Mouse (Mus musculus): ENCODE results near the gene Ddx19b.

GRCm38 (mm10) chr8:111058946-111059572 is 27.5 kb upstream of the Ddx19b start:
- TF ChIP-seq CTCF (IDR thresholded peaks at IDR 0.05; ENCODE audit: control insufficient read depth, insufficient read depth, insufficient read length) (no peak), CEBPB (IDR thresholded peaks at IDR 0.05; ENCODE audit: low read depth) (no peak), USF1 (IDR thresholded peaks at IDR 0.05; ENCODE audit: low read depth) (no peak), MYOD1 (IDR thresholded peaks at IDR 0.05; ENCODE audit: control insufficient read depth, insufficient read length, low read depth) (no peak)
